Mouse (Mus musculus): Measurements from ENCODE around the gene Syndig1. TPM values are rescaled to one million over a fixed set of nuclear protein-coding genes. Genes with fewer than 3 reads are reported as not detected.

Gene Syndig1
- not detected for polyA plus RNA-seq (2017; shearing (Covaris generic))

GRCm38 (mm10) chr2:149828911-149829310 lies at the start of gene Syndig1:
Gene Syndig1, plus strand, starts transcription at chr2:149829211.

GRCm38 (mm10) chr2:149830536-149831458 lies 1.8 kb downstream of the Syndig1 start, which contains the start of gene C530025M09Rik:
Gene C530025M09Rik, minus strand, starts transcription at chr2:149831213.

Other genes starting within 250 kb of the Syndig1 start
- not detected for gene C530025M09Rik, start 2.0 kb downstream of the Syndig1 start, polyA plus RNA-seq (2017; shearing (Covaris generic))

Measured in CD4-positive, CD25-positive, alpha-beta regulatory T cell, adult 9 weeks (primary cell).